Mouse (Mus musculus) kidney, adult 2 months (tissue): Measurements from ENCODE around the gene Ptbp3.

ENCODE experiments used
- CTCF ChIP-seq: fragments of 200-500 bp; conservative IDR thresholded peaks from 2 replicates; pipeline ENCODE4 v1.5.1; 2011; ENCODE audit warnings: low read depth, mild to moderate bottlenecking, control low read depth, low read length, moderate library complexity, mixed read lengths; ENCODE audit not compliant: insufficient read depth, insufficient read length
- POLR2A ChIP-seq: fragments of 200-500 bp; IDR thresholded peaks from one replicate; pipeline ENCODE4 v1.6.1; 2011; ENCODE audit warnings: low read depth, low read length, control low read depth

DNA sequence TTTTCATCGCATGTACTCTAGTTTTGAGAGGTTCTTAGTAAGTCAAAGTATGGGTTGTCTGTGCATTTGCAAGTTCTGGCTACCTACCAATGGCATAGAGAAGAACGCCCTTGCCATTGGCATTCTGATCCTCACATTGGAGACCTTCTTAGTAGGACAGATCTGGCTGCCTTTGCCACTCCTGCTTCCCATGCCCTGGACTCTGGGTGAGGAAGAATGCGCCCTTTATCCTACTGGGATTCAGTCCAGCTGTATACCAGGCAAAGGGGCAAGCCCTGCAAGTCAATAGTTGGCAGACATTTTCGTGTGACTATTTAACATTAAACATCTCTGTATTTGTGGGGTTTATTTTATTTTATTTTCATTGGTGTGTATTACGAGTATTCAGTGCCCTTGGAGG lies 35.9 kb upstream of the Ptbp3 start:
- TF ChIP-seq CTCF = no peak
- no peak for TF ChIP-seq POLR2A
